Mouse (Mus musculus) erythroblast, embryonic 14.5 days (primary cell): ENCODE results near the gene Cldn5. TPM values are rescaled to one million over a fixed set of nuclear protein-coding genes. Genes with fewer than 3 reads are reported as not detected.

Source experiments
- H3K27me3 ChIP-seq: 2 replicates; pipeline ENCODE4 v1.6.1; 2012; ENCODE audit warnings: inconsistent platforms; ENCODE audit not compliant: control insufficient read depth
- H3K36me3 ChIP-seq: 2 replicates; pipeline ENCODE4 v1.6.1; 2012; ENCODE audit warnings: mild to moderate bottlenecking, inconsistent platforms; ENCODE audit not compliant: control insufficient read depth
- H3K4me1 ChIP-seq: 2 replicates; pipeline ENCODE4 v1.6.1; 2012; ENCODE audit warnings: inconsistent platforms; ENCODE audit not compliant: control insufficient read depth
- H3K4me3 ChIP-seq: replicated peaks from 2 replicates; pipeline ENCODE3; 2012; ENCODE audit warnings: moderate library complexity, mild to moderate bottlenecking, inconsistent platforms
- H3K9me3 ChIP-seq: 2 replicates; pipeline ENCODE4 v1.6.1; 2012; ENCODE audit warnings: low read length, inconsistent platforms, mixed read lengths; ENCODE audit not compliant: control insufficient read depth
- GATA1 ChIP-seq: IDR thresholded peaks from 2 replicates; pipeline ENCODE4 v1.6.1; 2012; ENCODE audit warnings: low read length, inconsistent platforms, mixed read lengths
- TAL1 ChIP-seq: IDR thresholded peaks from 3 replicates; pipeline ENCODE4 v1.6.1; 2012; ENCODE audit warnings: low read length, inconsistent platforms, mixed read lengths
- polyA plus RNA-seq: library from polyadenylated mRNA; stranded (reverse); fragments of >175 nt; gene quantifications from 2 replicates; pipeline ENCODE4 v1.2.3, GENCODE M21; 2012

Gene Cldn5
- polyA plus RNA-seq: 0.09 and 0.19 TPM in 2 replicates

DNA sequence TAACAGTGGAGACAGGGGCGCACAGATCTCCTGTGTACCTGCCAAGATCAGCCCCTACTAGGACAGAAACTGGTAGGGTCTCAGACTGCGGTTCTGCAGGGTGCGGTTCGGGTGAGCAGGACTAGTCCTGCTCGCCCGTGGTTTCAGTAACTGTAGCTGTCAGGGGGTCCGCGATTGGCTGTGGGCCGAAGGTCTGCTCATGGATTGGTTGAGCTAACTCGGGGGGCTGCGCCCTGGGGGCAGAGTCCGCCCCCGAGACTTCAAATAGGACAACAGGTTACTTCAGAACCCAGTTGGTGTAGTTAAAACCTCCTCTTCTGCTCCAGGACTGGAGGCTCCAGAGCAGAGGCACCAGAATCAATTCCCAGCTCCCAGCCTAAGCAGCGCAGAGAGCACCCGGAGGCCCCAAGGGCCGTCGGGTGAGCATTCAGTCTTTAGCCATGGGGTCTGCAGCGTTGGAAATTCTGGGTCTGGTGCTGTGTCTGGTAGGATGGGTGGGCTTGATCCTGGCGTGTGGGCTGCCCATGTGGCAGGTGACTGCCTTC lies at the start of gene Cldn5:
Gene Cldn5, plus strand, starts transcription at position 292 of the 545 bp plus-strand sequence.
- Histone ChIP-seq H3K4me3 (peak within 1 kb of the TSS; percentile 13), H3K9me3 (peaks cover 6% of the 10 kb centered on the region; the same call in 1 of the 2 replicates), H3K36me3 (peaks cover 24% of the 10 kb centered on the region), H3K4me1 (no peaks in the 10 kb centered on the region), H3K27me3 (peaks cover 56% of the 10 kb centered on the region)
- TF ChIP-seq TAL1 (no peak), GATA1 (no peak)

- Histone ChIP-seq H3K27me3 (peaks cover under 1% of the 10 kb centered on the region), H3K4me1 (no peaks in the 10 kb centered on the region), H3K36me3 (no peaks in the 10 kb centered on the region), H3K9me3 (no peaks in the 10 kb centered on the region), H3K4me3 (no peak overlapping the region)
- TF ChIP-seq TAL1: no peak
- no peak for TF ChIP-seq GATA1
Measured at GRCm38 (mm10) chr16:18727536-18728499, 48.8 kb upstream of the Cldn5 start.

- no peaks in the 10 kb centered on the region for H3K4me1 ChIP-seq
- no peaks in the 10 kb centered on the region for H3K9me3 ChIP-seq
- no peaks in the 10 kb centered on the region for H3K36me3 ChIP-seq
- H3K4me3 ChIP-seq: no peak overlapping the region
- peaks cover 10% of the 10 kb centered on the region for H3K27me3 ChIP-seq
- TF ChIP-seq GATA1: no peak
- no peak for TF ChIP-seq TAL1
Measured at GRCm38 (mm10) chr16:18729185-18729584, 47.5 kb upstream of the Cldn5 start.

- H3K36me3 ChIP-seq: no peaks in the 10 kb centered on the region
- H3K4me3 ChIP-seq: no peak overlapping the region
- TF ChIP-seq GATA1: no peak
- TF ChIP-seq TAL1: no peak
Measured at GRCm38 (mm10) chr16:18730640-18731039, 46.0 kb upstream of the Cldn5 start.

GRCm38 (mm10) chr16:18733100-18733956 lies 43.3 kb upstream of the Cldn5 start:
- no peak for TF ChIP-seq TAL1
- no peak for TF ChIP-seq GATA1

More at GRCm38 (mm10) chr16:18730640-18731039, 46.0 kb upstream of the Cldn5 start:
- no peaks in the 10 kb centered on the region for H3K4me1 ChIP-seq
- no peaks in the 10 kb centered on the region for H3K9me3 ChIP-seq
- peaks cover 13% of the 10 kb centered on the region for H3K27me3 ChIP-seq

GRCm38 (mm10) chr16:18738303-18738702 lies 38.3 kb upstream of the Cldn5 start:
- Histone ChIP-seq H3K4me3 (no peak overlapping the region), H3K27me3 (peaks cover 8% of the 10 kb centered on the region), H3K9me3 (no peaks in the 10 kb centered on the region), H3K36me3 (no peaks in the 10 kb centered on the region), H3K4me1 (no peaks in the 10 kb centered on the region)
- TF ChIP-seq GATA1: no peak
- no peak for TF ChIP-seq TAL1

More at GRCm38 (mm10) chr16:18733100-18733956, 43.3 kb upstream of the Cldn5 start:
- Histone ChIP-seq H3K4me3 (no peak overlapping the region), H3K9me3 (no peaks in the 10 kb centered on the region), H3K27me3 (peaks cover 13% of the 10 kb centered on the region), H3K36me3 (no peaks in the 10 kb centered on the region), H3K4me1 (no peaks in the 10 kb centered on the region)

- Histone ChIP-seq H3K36me3 (no peaks in the 10 kb centered on the region), H3K4me1 (no peaks in the 10 kb centered on the region), H3K27me3 (no peaks in the 10 kb centered on the region), H3K9me3 (no peaks in the 10 kb centered on the region), H3K4me3 (no peak overlapping the region)
- TF ChIP-seq GATA1: no peak
- no peak for TF ChIP-seq TAL1
Measured at GRCm38 (mm10) chr16:18746268-18747122, 30.2 kb upstream of the Cldn5 start.

GRCm38 (mm10) chr16:18751101-18751500 lies 25.5 kb upstream of the Cldn5 start:
- Histone ChIP-seq H3K4me1 (no peaks in the 10 kb centered on the region), H3K9me3 (no peaks in the 10 kb centered on the region), H3K36me3 (no peaks in the 10 kb centered on the region), H3K4me3 (no peak overlapping the region), H3K27me3 (peaks cover 5% of the 10 kb centered on the region)
- TF ChIP-seq GATA1 (no peak), TAL1 (no peak)
